Mouse (Mus musculus): ENCODE measurements around the gene Ampd1. TPM values are rescaled to one million over a fixed set of nuclear protein-coding genes. Genes with fewer than 3 reads are reported as not detected.

Gene Ampd1
- polyA plus RNA-seq, 1 experiment from 2014 or later = 0.34 TPM

- no peaks in the 10 kb centered on the region for H3K36me3 ChIP-seq
- no peak overlapping the region for H3K4me3 ChIP-seq (replicated peaks)
- H3K4me2 ChIP-seq (replicated peaks) = no peak overlapping the region
- H3K27me3 ChIP-seq (replicated peaks) = no peaks in the 10 kb centered on the region
- ATAC-seq = no peak
- H3K4me1 ChIP-seq (replicated peaks) = no peaks in the 10 kb centered on the region
- no peaks in the 10 kb centered on the region for H3K9me3 ChIP-seq
- 73% methylated on average over 11 of the region's 11 CpGs for WGBS
- no peak overlapping the region for H3K27ac ChIP-seq
- no peak overlapping the region for H3K9ac ChIP-seq
Measured at GRCm38 (mm10) chr3:103081051-103081450, 7.2 kb downstream of the Ampd1 start.

GRCm38 (mm10) chr3:103081861-103082453 lies 8.1 kb downstream of the Ampd1 start:
- no peak overlapping the region for H3K4me2 ChIP-seq (replicated peaks)
- WGBS = 80% methylated on average over 17 of the region's 17 CpGs
- no peak for ATAC-seq
- H3K27me3 ChIP-seq (replicated peaks) = no peaks in the 10 kb centered on the region
- H3K4me3 ChIP-seq (replicated peaks) = no peak overlapping the region
- no peaks in the 10 kb centered on the region for H3K4me1 ChIP-seq (replicated peaks)
- no peaks in the 10 kb centered on the region for H3K36me3 ChIP-seq
- H3K9ac ChIP-seq = no peak overlapping the region
- no peak overlapping the region for H3K27ac ChIP-seq
- no peaks in the 10 kb centered on the region for H3K9me3 ChIP-seq

GRCm38 (mm10) chr3:103082761-103083160 lies 8.9 kb downstream of the Ampd1 start:
- ATAC-seq = no peak
- WGBS = 89% methylated on average over 5 of the region's 5 CpGs
- no peak overlapping the region for H3K9ac ChIP-seq
- H3K27ac ChIP-seq = no peak overlapping the region
- H3K27me3 ChIP-seq (replicated peaks) = no peaks in the 10 kb centered on the region
- no peak overlapping the region for H3K4me3 ChIP-seq (replicated peaks)
- H3K9me3 ChIP-seq = no peaks in the 10 kb centered on the region
- no peaks in the 10 kb centered on the region for H3K36me3 ChIP-seq
- no peaks in the 10 kb centered on the region for H3K4me1 ChIP-seq (replicated peaks)
- no peak overlapping the region for H3K4me2 ChIP-seq (replicated peaks)

GRCm38 (mm10) chr3:103085986-103086385 lies 12.2 kb downstream of the Ampd1 start:
- no peaks in the 10 kb centered on the region for H3K36me3 ChIP-seq
- H3K4me3 ChIP-seq (replicated peaks) = no peak overlapping the region
- H3K9me3 ChIP-seq = no peaks in the 10 kb centered on the region
- no peaks in the 10 kb centered on the region for H3K27me3 ChIP-seq (replicated peaks)
- H3K27ac ChIP-seq = no peak overlapping the region
- H3K9ac ChIP-seq = no peak overlapping the region
- ATAC-seq = no peak
- WGBS = 78% methylated on average over 3 of the region's 3 CpGs
- no peak overlapping the region for H3K4me2 ChIP-seq (replicated peaks)
- no peaks in the 10 kb centered on the region for H3K4me1 ChIP-seq (replicated peaks)

- H3K9me3 ChIP-seq = no peaks in the 10 kb centered on the region
- ATAC-seq = no peak
- 97% methylated on average over 2 of the region's 2 CpGs for WGBS
Measured at GRCm38 (mm10) chr3:103091753-103092152, 17.9 kb downstream of the Ampd1 start.

GRCm38 (mm10) chr3:103098662-103099061 lies 24.8 kb downstream of the Ampd1 start:
- no peak for ATAC-seq
- Histone ChIP-seq H3K4me2 (replicated peaks) (no peak overlapping the region), H3K4me3 (replicated peaks) (no peak overlapping the region), H3K9me3 (no peaks in the 10 kb centered on the region), H3K4me1 (replicated peaks) (0 out of 2 replicates have a peak, but pooled peaks cover 5% of the 10 kb centered on the region), H3K27ac (no peak overlapping the region), H3K9ac (no peak overlapping the region), H3K27me3 (replicated peaks) (no peaks in the 10 kb centered on the region), H3K36me3 (no peaks in the 10 kb centered on the region)
- WGBS = 78% methylated on average over 23 of the region's 23 CpGs

More at GRCm38 (mm10) chr3:103091753-103092152, 17.9 kb downstream of the Ampd1 start:
- no peak overlapping the region for H3K4me2 ChIP-seq (replicated peaks)
- H3K36me3 ChIP-seq = no peaks in the 10 kb centered on the region
- no peak overlapping the region for H3K27ac ChIP-seq
- no peak overlapping the region for H3K4me3 ChIP-seq (replicated peaks)
- no peaks in the 10 kb centered on the region for H3K27me3 ChIP-seq (replicated peaks)
- no peak overlapping the region for H3K9ac ChIP-seq
- no peaks in the 10 kb centered on the region for H3K4me1 ChIP-seq (replicated peaks)

- Histone ChIP-seq H3K4me1 (replicated peaks) (0 out of 2 replicates have a peak, but pooled peaks cover 5% of the 10 kb centered on the region), H3K27me3 (replicated peaks) (no peaks in the 10 kb centered on the region), H3K4me3 (replicated peaks) (no peak overlapping the region), H3K36me3 (no peaks in the 10 kb centered on the region), H3K9me3 (no peaks in the 10 kb centered on the region), H3K4me2 (replicated peaks) (no peak overlapping the region), H3K27ac (no peak overlapping the region), H3K9ac (no peak overlapping the region)
- ATAC-seq = no peak
- 89% methylated on average over 6 of the region's 6 CpGs for WGBS
Measured at GRCm38 (mm10) chr3:103099667-103100066, 25.9 kb downstream of the Ampd1 start.

- 0 out of 2 replicates have a peak, but pooled peaks cover 5% of the 10 kb centered on the region for H3K4me1 ChIP-seq (replicated peaks)
- H3K9me3 ChIP-seq = no peaks in the 10 kb centered on the region
- no peak overlapping the region for H3K4me2 ChIP-seq (replicated peaks)
- no peaks in the 10 kb centered on the region for H3K27me3 ChIP-seq (replicated peaks)
- no peaks in the 10 kb centered on the region for H3K36me3 ChIP-seq
- 54% methylated on average over 2 of the region's 2 CpGs for WGBS
- no peak overlapping the region for H3K4me3 ChIP-seq (replicated peaks)
- ATAC-seq = no peak
- no peak overlapping the region for H3K9ac ChIP-seq
- no peak overlapping the region for H3K27ac ChIP-seq
Measured at GRCm38 (mm10) chr3:103100735-103101134, 26.9 kb downstream of the Ampd1 start.

- 54% methylated on average over 5 of the region's 5 CpGs for WGBS
- no peak overlapping the region; the same call in 1 of the 2 replicates for H3K4me2 ChIP-seq (replicated peaks)
- H3K9me3 ChIP-seq = no peaks in the 10 kb centered on the region
- H3K27ac ChIP-seq = no peak overlapping the region
- no peak overlapping the region for H3K4me3 ChIP-seq (replicated peaks)
- H3K9ac ChIP-seq = no peak overlapping the region
- H3K36me3 ChIP-seq = no peaks in the 10 kb centered on the region
- ATAC-seq = no peak
- H3K4me1 ChIP-seq (replicated peaks) = 0 out of 2 replicates have a peak, but pooled peaks cover 5% of the 10 kb centered on the region
- H3K27me3 ChIP-seq (replicated peaks) = no peaks in the 10 kb centered on the region
Measured at GRCm38 (mm10) chr3:103101194-103101593, 27.4 kb downstream of the Ampd1 start.

- Histone ChIP-seq H3K4me2 (replicated peaks) (peak overlapping the region; percentile 88), H3K9me3 (no peaks in the 10 kb centered on the region), H3K9ac (peak overlapping the region; percentile 77), H3K4me1 (replicated peaks) (0 out of 2 replicates have a peak, but pooled peaks cover 5% of the 10 kb centered on the region), H3K27ac (no peak overlapping the region), H3K36me3 (no peaks in the 10 kb centered on the region), H3K27me3 (replicated peaks) (no peaks in the 10 kb centered on the region), H3K4me3 (replicated peaks) (peak overlapping the region; percentile 80)
- peak; percentile 54 for ATAC-seq
- 2% methylated on average over 14 of the region's 14 CpGs for WGBS
Measured at GRCm38 (mm10) chr3:103101909-103102308, 28.1 kb downstream of the Ampd1 start.

- Histone ChIP-seq H3K27me3 (replicated peaks) (no peaks in the 10 kb centered on the region), H3K9ac (peak within 1 kb of the TSS; percentile 77), H3K4me2 (replicated peaks) (peak within 1 kb of the TSS; percentile 88), H3K4me3 (replicated peaks) (peak within 1 kb of the TSS; percentile 80), H3K4me1 (replicated peaks) (0 out of 2 replicates have a peak, but pooled peaks cover 5% of the 10 kb centered on the region), H3K36me3 (no peaks in the 10 kb centered on the region), H3K9me3 (no peaks in the 10 kb centered on the region), H3K27ac (peak within 1 kb of the TSS; percentile 62; the same call in 1 of the 2 replicates)
- WGBS = under 1% methylated on average over 72 of the region's 72 CpGs
- peak; percentile 99 for ATAC-seq
Measured at GRCm38 (mm10) chr3:103102454-103103390, 28.9 kb downstream of the Ampd1 start, which contains the start of gene Dennd2c. Gene Dennd2c, plus strand, starts transcription at chr3:103102604.

- no peak overlapping the region for H3K4me2 ChIP-seq (replicated peaks)
- no peak overlapping the region for H3K4me3 ChIP-seq (replicated peaks)
- H3K27ac ChIP-seq = no peak overlapping the region
- H3K36me3 ChIP-seq = no peaks in the 10 kb centered on the region
- no peak for ATAC-seq
- H3K9ac ChIP-seq = no peak overlapping the region
- no peaks in the 10 kb centered on the region for H3K9me3 ChIP-seq
- H3K4me1 ChIP-seq (replicated peaks) = no peaks in the 10 kb centered on the region
- WGBS = 84% methylated on average over 7 of the region's 7 CpGs
- H3K27me3 ChIP-seq (replicated peaks) = no peaks in the 10 kb centered on the region
Measured at GRCm38 (mm10) chr3:103107565-103108240, 33.9 kb downstream of the Ampd1 start.
